Mouse (Mus musculus) MEL-GATA-1-ER (cell line): ENCODE results near the gene Nckap5.

Source experiments
- DNase-seq: peaks from one replicate; pipeline ENCODE4 v3.0.0-alpha.2; 2012; ENCODE audit warnings: low read depth; ENCODE audit errors: extremely low read depth

Nckap5 gene

GRCm38 (mm10) chr1:126765506-126766170 lies 65.0 kb downstream of the Nckap5 start:
- DNase-seq = no peak

GRCm38 (mm10) chr1:126764201-126764600 lies 66.4 kb downstream of the Nckap5 start:
- no peak for DNase-seq

GRCm38 (mm10) chr1:126763192-126763591 lies 67.4 kb downstream of the Nckap5 start:
- no peak for DNase-seq

- no peak for DNase-seq
These were observed 70.2 kb downstream of the Nckap5 start for GRCm38 (mm10) chr1:126760386-126760785.

- DNase-seq = no peak
These were observed 74.9 kb downstream of the Nckap5 start for GRCm38 (mm10) chr1:126755682-126756081.

GRCm38 (mm10) chr1:126753611-126754010 lies 77.0 kb downstream of the Nckap5 start:
- DNase-seq = no peak

- DNase-seq = no peak
These were observed 78.2 kb downstream of the Nckap5 start for GRCm38 (mm10) chr1:126752247-126753037.

- DNase-seq = no peak
These were observed 79.5 kb downstream of the Nckap5 start for GRCm38 (mm10) chr1:126751137-126751536.

GRCm38 (mm10) chr1:126750156-126750555 lies 80.4 kb downstream of the Nckap5 start:
- no peak for DNase-seq

- DNase-seq = no peak
These were observed 82.7 kb downstream of the Nckap5 start for GRCm38 (mm10) chr1:126747914-126748313.

GRCm38 (mm10) chr1:126745482-126746136 lies 85.0 kb downstream of the Nckap5 start:
- DNase-seq = no peak

GRCm38 (mm10) chr1:126744631-126745305 lies 85.8 kb downstream of the Nckap5 start:
- no peak for DNase-seq

- no peak for DNase-seq
These were observed 92.3 kb downstream of the Nckap5 start for GRCm38 (mm10) chr1:126738291-126738640.

- no peak for DNase-seq
These were observed 92.9 kb downstream of the Nckap5 start for GRCm38 (mm10) chr1:126737554-126738290.

GRCm38 (mm10) chr1:126731691-126732090 lies 98.9 kb downstream of the Nckap5 start:
- DNase-seq = no peak

GRCm38 (mm10) chr1:126726400-126727055 lies 104.1 kb downstream of the Nckap5 start:
- DNase-seq = no peak

GRCm38 (mm10) chr1:126725628-126726367 lies 104.8 kb downstream of the Nckap5 start:
- no peak for DNase-seq

GRCm38 (mm10) chr1:126721917-126722316 lies 108.7 kb downstream of the Nckap5 start:
- no peak for DNase-seq

- no peak for DNase-seq
These were observed 110.8 kb downstream of the Nckap5 start for GRCm38 (mm10) chr1:126719733-126720348.
